Comparison of ENCODE assay signal across 23 mouse cellular contexts in genomic region chr7:79298681-79299080, GRCm38 (mm10). TPM values are rescaled to one million over a fixed set of nuclear protein-coding genes. Genes with fewer than 3 reads are reported as not detected.
DNase-seq lines count a peak whose midpoint lies in the region; ATAC-seq and TF ChIP-seq lines count a peak whose summit lies in the region.
"Had no signal": no experiment of that assay in that cellular context is flagged by ENCODE, and none has a peak within 500 bp of the region (broad histone marks: within the 10 kb centered on the region; RNA-seq: fewer than 3 reads in every experiment).

No protein-coding gene starts in this region.

- no peak for DNase-seq in hindbrain, embryonic 11.5 days (ENCODE audit: low spot score)
- no peak for DNase-seq in layer of hippocampus, adult 2 months (ENCODE audit: low spot score in 2 of 2)
- no peak for DNase-seq in layer of hippocampus, postnatal 10 days (ENCODE audit: low spot score in 2 of 2)
- DNase-seq in lung, postnatal 0 days (ENCODE audit: low spot score): no peak
- no peak for DNase-seq in lung, adult 18-20 months
- peak; percentile 83 for DNase-seq in ZHBTc4 (ENCODE audit: low read depth, low spot score)
- no peak for DNase-seq in neural tube, embryonic 10.5 days (ENCODE audit: extremely low spot score, low spot score)
- DNase-seq: adrenal gland, postnatal 10 days; cerebellum, adult 9-10 months; cerebellum, postnatal 36 days; gastrocnemius, postnatal 14 days; heart, postnatal 14 days; kidney, postnatal 4 days; liver; spleen, adult 18-20 months; thymus, postnatal 14 days had no signal

- H3K9me3 ChIP-seq in hindbrain, embryonic 15.5 days: no peaks in the 10 kb centered on the region
- no peaks in the 10 kb centered on the region for H3K9me3 ChIP-seq in hindbrain, embryonic 11.5 days (ENCODE audit: control insufficient read depth, low read length)
- H3K9me3 ChIP-seq in lung, postnatal 0 days (ENCODE audit: low read length): no peaks in the 10 kb centered on the region
- H3K9me3 ChIP-seq: embryonic facial prominence, embryonic 12.5 days; midbrain, embryonic 15.5 days had no signal

- WGBS in hindbrain, embryonic 15.5 days: 64% methylated on average over 1 of the region's 1 CpGs
- 40% methylated on average over 1 of the region's 1 CpGs for WGBS in hindbrain, embryonic 11.5 days
- WGBS in lung, postnatal 0 days: 33% methylated on average over 1 of the region's 1 CpGs

- no peak overlapping the region for H3K4me2 ChIP-seq in hindbrain, embryonic 15.5 days
- no peak overlapping the region for H3K4me2 ChIP-seq in hindbrain, embryonic 11.5 days (replicated peaks; ENCODE audit: low read depth, low read length)
- no peak overlapping the region for H3K4me2 ChIP-seq in lung, postnatal 0 days (replicated peaks; ENCODE audit: low read depth, low read length)
- H3K4me2 ChIP-seq: embryonic facial prominence, embryonic 12.5 days; hindbrain, embryonic 14.5 days; midbrain, embryonic 15.5 days had no signal

- H3K4me3 ChIP-seq in hindbrain, embryonic 15.5 days: no peak overlapping the region
- H3K4me3 ChIP-seq in hindbrain, embryonic 11.5 days (ENCODE audit: low read depth, low read length): no peak overlapping the region
- H3K4me3 ChIP-seq in layer of hippocampus, adult 2 months: no peak overlapping the region
- no peak overlapping the region for H3K4me3 ChIP-seq in lung, postnatal 0 days (ENCODE audit: low read depth, low read length)
- H3K4me3 ChIP-seq: embryonic facial prominence, embryonic 12.5 days; midbrain, embryonic 15.5 days had no signal

- TF ChIP-seq CTCF in layer of hippocampus, adult 2 months (conservative IDR thresholded peaks at IDR 0.05): no peak
- TF ChIP-seq CTCF in lung, postnatal 0 days (IDR thresholded peaks at IDR 0.05): no peak

- H3K36me3 ChIP-seq in hindbrain, embryonic 15.5 days: peaks cover 16% of the 10 kb centered on the region
- H3K36me3 ChIP-seq in hindbrain, embryonic 11.5 days (ENCODE audit: control insufficient read depth, insufficient read depth, low read length): 0 out of 2 replicates have a peak, but pooled peaks cover 6% of the 10 kb centered on the region
- H3K36me3 ChIP-seq in lung, postnatal 0 days (ENCODE audit: insufficient read depth, low read length): no peaks in the 10 kb centered on the region

- H3K27ac ChIP-seq in hindbrain, embryonic 15.5 days (replicated peaks): 0 out of 2 replicates have a peak overlapping the region, but pooled peaks have one; percentile 7
- H3K27ac ChIP-seq in hindbrain, embryonic 11.5 days (ENCODE audit: low read depth, low read length): no peak overlapping the region
- H3K27ac ChIP-seq in layer of hippocampus, adult 2 months: peak overlapping the region; percentile 73; the same call in 1 of the 2 replicates
- H3K27ac ChIP-seq in lung, postnatal 0 days (ENCODE audit: low read length): peak overlapping the region; percentile 89; the same call in 1 of the 2 replicates
- H3K27ac ChIP-seq: embryonic facial prominence, embryonic 12.5 days; hindbrain, embryonic 14.5 days; macrophage had no signal

- no peak for ATAC-seq in hindbrain, embryonic 15.5 days (ENCODE audit: low FRiP score, low read depth)
- no peak for ATAC-seq in hindbrain, embryonic 11.5 days (ENCODE audit: low FRiP score)
- no peak for ATAC-seq in lung, postnatal 0 days
- ATAC-seq: forebrain, embryonic 14.5 days; inflammation-experienced regulatory T-cells, adult 6 months; midbrain, embryonic 15.5 days had no signal

- H3K9ac ChIP-seq in hindbrain, embryonic 15.5 days: no peak overlapping the region
- H3K9ac ChIP-seq in hindbrain, embryonic 11.5 days (ENCODE audit: low read depth, low read length): no peak overlapping the region
- H3K9ac ChIP-seq in lung, postnatal 0 days (replicated peaks; ENCODE audit: low read depth): no peak overlapping the region
- H3K9ac ChIP-seq: embryonic facial prominence, embryonic 12.5 days; hindbrain, embryonic 14.5 days; midbrain, embryonic 15.5 days had no signal

- TF ChIP-seq EP300 in lung, postnatal 0 days (IDR thresholded peaks at IDR 0.05): no peak

- no peaks in the 10 kb centered on the region for H3K27me3 ChIP-seq in hindbrain, embryonic 15.5 days
- no peaks in the 10 kb centered on the region for H3K27me3 ChIP-seq in hindbrain, embryonic 11.5 days (ENCODE audit: control insufficient read depth, insufficient read depth, low read length)
- H3K27me3 ChIP-seq in lung, postnatal 0 days (replicated peaks; ENCODE audit: insufficient read depth, low read length): no peaks in the 10 kb centered on the region
- H3K27me3 ChIP-seq: embryonic facial prominence, embryonic 12.5 days; midbrain, embryonic 15.5 days had no signal

- peaks cover 41% of the 10 kb centered on the region for H3K4me1 ChIP-seq in hindbrain, embryonic 15.5 days (replicated peaks)
- H3K4me1 ChIP-seq in hindbrain, embryonic 11.5 days (replicated peaks; ENCODE audit: control insufficient read depth, insufficient read depth, low read length): 0 out of 2 replicates have a peak, but pooled peaks cover 5% of the 10 kb centered on the region
- H3K4me1 ChIP-seq in lung, postnatal 0 days (ENCODE audit: insufficient read depth, low read depth, low read length): peaks cover 28% of the 10 kb centered on the region; the same call in 1 of the 2 replicates

RNA-seq across cellular contexts. Expression of gene Abhd2, which starts 25.7 kb away (rescaled TPM):
- polyA plus RNA-seq in hindbrain, embryonic 15.5 days (2015; fragmentation: Nextera tagmentation; extraction: Ambion mirVana): 18.9 and 19.8 TPM in 2 replicates
- 12.1 and 12.2 TPM in 2 replicates for polyA plus RNA-seq in hindbrain, embryonic 11.5 days (2014; fragmentation: Nextera tagmentation; extraction: Ambion mirVana)
- total RNA-seq in layer of hippocampus, adult 2 months (2021): 10 to 100 TPM; 69.6 to 70.8 TPM
- total RNA-seq in layer of hippocampus, postnatal 10 days (2021): 100 to 1,000 TPM in 1 of 2 experiments, 10 to 100 TPM in 1; 93.4 to 101 TPM
- polyA plus RNA-seq in lung, postnatal 0 days (2015; fragmentation: Nextera tagmentation; extraction: Ambion mirVana): 22.8 and 25.2 TPM in 2 replicates
